Mouse (Mus musculus) brain, embryonic 14.5 days (tissue): ENCODE data around the gene Fam83f.

Experiments
- CTCF ChIP-seq: fragments of 200-500 bp; IDR thresholded peaks from 2 replicates; pipeline ENCODE4 v1.5.1; 2012; ENCODE audit warnings: inconsistent platforms, mild to moderate bottlenecking, moderate library complexity, borderline replicate concordance; ENCODE audit not compliant: insufficient read depth, insufficient read length; ENCODE audit errors: extremely low read depth
- POLR2A ChIP-seq: fragments of 200-500 bp; IDR thresholded peaks from 2 replicates; pipeline ENCODE4 v1.6.1; 2012; ENCODE audit warnings: mild to moderate bottlenecking, inconsistent platforms, borderline replicate concordance; ENCODE audit not compliant: poor library complexity, insufficient read depth, insufficient read length, severe bottlenecking; ENCODE audit errors: extremely low read depth

- TF ChIP-seq POLR2A (no peak), CTCF (peak; percentile 96)
Observed at GRCm38 (mm10) chr15:80704267-80704666, 32.6 kb downstream of the Fam83f start.
